Mouse (Mus musculus) cerebellum, adult 2 months (tissue): ENCODE results near the gene Dhdh.
A peak's percentile ranks its signal among the peaks of the same experiment; 100 is the strongest.

Experiments
- CTCF ChIP-seq: fragments of 200-500 bp; IDR thresholded peaks from 2 replicates; pipeline ENCODE4 v1.5.1; 2011; ENCODE audit warnings: low read depth, mild to moderate bottlenecking, control low read depth, low read length, moderate library complexity, borderline replicate concordance; ENCODE audit not compliant: insufficient read depth
- POLR2A ChIP-seq: fragments of 200-500 bp; IDR thresholded peaks from 2 replicates; pipeline ENCODE4 v1.6.1; 2011; ENCODE audit warnings: low read length, control low read depth, borderline replicate concordance; ENCODE audit not compliant: insufficient read depth

- 0 out of 2 replicates have a peak, but pooled peaks have one; percentile 7 for TF ChIP-seq CTCF
- TF ChIP-seq POLR2A = no peak
Measured at GRCm38 (mm10) chr7:45492225-45492844, 3.7 kb upstream of the Dhdh start.
